Mouse (Mus musculus) embryonic facial prominence, embryonic 11.5 days (tissue): Measurements from ENCODE around the gene Mfsd7a. TPM values are rescaled to one million over a fixed set of nuclear protein-coding genes. Genes with fewer than 3 reads are reported as not detected.
A peak's percentile ranks its signal among the peaks of the same experiment; 100 is the strongest.

ENCODE experiments used
- ATAC-seq: fragments of 200-750 bp; cut with Nextera tagmentation; replicated peaks from 2 replicates; pipeline ENCODE4 v1.8.0; 2017; ENCODE audit warnings: low read depth; ENCODE audit not compliant: insufficient number of reproducible peaks, low FRiP score, low TSS enrichment
- DNase-seq: peaks from one replicate; pipeline ENCODE4 v3.0.0-alpha.2; 2015; ENCODE audit warnings: low spot score
- H3K27ac ChIP-seq: fragments of 300-500 bp; sonication (generic); replicated peaks from 2 replicates; pipeline ENCODE4 v1.5.1; 2014; ENCODE audit warnings: mild to moderate bottlenecking, low read depth, low read length, control low read depth
- H3K27me3 ChIP-seq: fragments of 300-500 bp; sonication (generic); 2 replicates; pipeline ENCODE4 v1.6.1; 2014; ENCODE audit warnings: mild to moderate bottlenecking, low read length, moderate library complexity, mixed read lengths; ENCODE audit not compliant: control insufficient read depth, insufficient read depth
- H3K36me3 ChIP-seq: fragments of 300-500 bp; sonication (generic); replicated peaks from 2 replicates; pipeline ENCODE4 v1.6.1; 2014; ENCODE audit warnings: low read depth, mild to moderate bottlenecking, low read length, moderate library complexity, mixed read lengths; ENCODE audit not compliant: control insufficient read depth, insufficient read depth
- H3K4me1 ChIP-seq: fragments of 300-500 bp; sonication (generic); 2 replicates; pipeline ENCODE4 v1.6.1; 2014; ENCODE audit warnings: low read length, mixed read lengths; ENCODE audit not compliant: control insufficient read depth, insufficient read depth
- H3K4me2 ChIP-seq: fragments of 300-500 bp; sonication (generic); 2 replicates; pipeline ENCODE4 v1.6.1; 2014; ENCODE audit warnings: low read depth, mild to moderate bottlenecking, control low read depth, low read length, moderate library complexity
- H3K4me3 ChIP-seq: fragments of 300-500 bp; sonication (generic); 2 replicates; pipeline ENCODE4 v1.5.1; 2014; ENCODE audit warnings: low read depth, low read length, control low read depth
- H3K9ac ChIP-seq: fragments of 300-500 bp; sonication (generic); replicated peaks from 2 replicates; pipeline ENCODE4 v1.6.1; 2014; ENCODE audit warnings: mild to moderate bottlenecking, control low read depth, low read length
- H3K9me3 ChIP-seq: fragments of 300-500 bp; sonication (generic); replicated peaks from 2 replicates; pipeline ENCODE4 v1.6.1; 2016; ENCODE audit warnings: mild to moderate bottlenecking, low read length, inconsistent platforms, mixed read lengths; ENCODE audit not compliant: control insufficient read depth
- WGBS: fragments of 180-500 bp; shearing (Covaris S2); extraction: QIAGEN DNeasy Blood & Tissue Kit; methylation state at CpG from one replicate; pipeline ENCODE4 v1.1.7; 2014; 5-methylcytosine and 5-hydroxymethylcytosine counted together
- polyA plus RNA-seq: library from polyadenylated mRNA; unstranded; fragments of >200 nt; fragmentation: Nextera tagmentation; extraction: Ambion mirVana; gene quantifications from 2 replicates; pipeline ENCODE4 v1.2.1, GENCODE M21; 2014

The Mfsd7a gene
- polyA plus RNA-seq, 1 experiment from 2014 or later, result 0.15 TPM

GRCm38 (mm10) chr5:108465131-108465891, 16.6 kb upstream of the Mfsd7a start:
- no peak overlapping the region for H3K4me3 ChIP-seq
- WGBS, result 92% methylated on average over 6 of the region's 6 CpGs
- ATAC-seq (no peak), DNase-seq (no peak)
- no peak overlapping the region for H3K27ac ChIP-seq
- H3K27me3 ChIP-seq, result no peaks in the 10 kb centered on the region
- H3K9me3 ChIP-seq, result no peaks in the 10 kb centered on the region
- H3K36me3 ChIP-seq, result no peaks in the 10 kb centered on the region; the same call in 1 of the 2 replicates
- H3K4me1 ChIP-seq, result peaks cover 5% of the 10 kb centered on the region; the same call in 1 of the 2 replicates
- H3K9ac ChIP-seq, result no peak overlapping the region
- H3K4me2 ChIP-seq, result no peak overlapping the region

- ATAC-seq (no peak), DNase-seq (no peak)
- 46% methylated on average over 4 of the region's 4 CpGs for WGBS
- H3K36me3 ChIP-seq, result no peaks in the 10 kb centered on the region; the same call in 1 of the 2 replicates
- no peaks in the 10 kb centered on the region for H3K27me3 ChIP-seq
- H3K4me1 ChIP-seq, result peaks cover 5% of the 10 kb centered on the region; the same call in 1 of the 2 replicates
- no peaks in the 10 kb centered on the region for H3K9me3 ChIP-seq
- no peak overlapping the region for H3K27ac ChIP-seq
- H3K4me3 ChIP-seq, result peak overlapping the region; percentile 84
- H3K4me2 ChIP-seq, result peak overlapping the region; percentile 96
- peak overlapping the region; percentile 98 for H3K9ac ChIP-seq
These were observed 13.8 kb upstream of the Mfsd7a start for GRCm38 (mm10) chr5:108462446-108462845.

GRCm38 (mm10) chr5:108461082-108462065, 12.7 kb upstream of the Mfsd7a start, which contains the start of gene Pcgf3:
Gene Pcgf3, plus strand, starts transcription at chr5:108461232.
- H3K27me3 ChIP-seq, result no peaks in the 10 kb centered on the region
- peak; percentile 97 for DNase-seq
- peak within 1 kb of the TSS; percentile 65 for H3K27ac ChIP-seq
- peak within 1 kb of the TSS; percentile 84 for H3K4me3 ChIP-seq
- peak; percentile 95 for ATAC-seq
- H3K4me1 ChIP-seq, result peaks cover 5% of the 10 kb centered on the region; the same call in 1 of the 2 replicates
- under 1% methylated on average over 48 of the region's 62 CpGs for WGBS
- peak within 1 kb of the TSS; percentile 98 for H3K9ac ChIP-seq
- peak within 1 kb of the TSS; percentile 96 for H3K4me2 ChIP-seq
- H3K9me3 ChIP-seq, result no peaks in the 10 kb centered on the region
- H3K36me3 ChIP-seq, result no peaks in the 10 kb centered on the region; the same call in 1 of the 2 replicates

GRCm38 (mm10) chr5:108460461-108460860, 11.8 kb upstream of the Mfsd7a start:
- H3K9ac ChIP-seq, result peak overlapping the region; percentile 37; the same call in 1 of the 2 replicates

GRCm38 (mm10) chr5:108458706-108459105, 10.0 kb upstream of the Mfsd7a start:
- 80% methylated on average over 2 of the region's 2 CpGs for WGBS
- no peak overlapping the region for H3K4me3 ChIP-seq

More at GRCm38 (mm10) chr5:108460461-108460860, 11.8 kb upstream of the Mfsd7a start:
- Histone ChIP-seq H3K9me3 (no peaks in the 10 kb centered on the region), H3K4me2 (peak overlapping the region; percentile 39), H3K4me1 (peaks cover 5% of the 10 kb centered on the region; the same call in 1 of the 2 replicates), H3K27ac (no peak overlapping the region), H3K27me3 (no peaks in the 10 kb centered on the region), H3K36me3 (no peaks in the 10 kb centered on the region; the same call in 1 of the 2 replicates), H3K4me3 (peak overlapping the region; percentile 84)
- WGBS, result 38% methylated on average over 6 of the region's 6 CpGs
- no peak for DNase-seq
- ATAC-seq, result no peak; the same call in 1 of the 2 replicates

GRCm38 (mm10) chr5:108454094-108454493, 5.4 kb upstream of the Mfsd7a start:
- ATAC-seq, result no peak
- 41% methylated on average over 3 of the region's 3 CpGs for WGBS
- H3K36me3 ChIP-seq, result no peaks in the 10 kb centered on the region

More at GRCm38 (mm10) chr5:108458706-108459105, 10.0 kb upstream of the Mfsd7a start:
- Histone ChIP-seq H3K27ac (no peak overlapping the region), H3K4me1 (peaks cover 5% of the 10 kb centered on the region; the same call in 1 of the 2 replicates), H3K36me3 (no peaks in the 10 kb centered on the region), H3K27me3 (no peaks in the 10 kb centered on the region), H3K4me2 (no peak overlapping the region), H3K9ac (no peak overlapping the region), H3K9me3 (no peaks in the 10 kb centered on the region)
- ATAC-seq (no peak), DNase-seq (no peak)

GRCm38 (mm10) chr5:108452422-108452821, 3.7 kb upstream of the Mfsd7a start:
- H3K27me3 ChIP-seq, result peaks cover 5% of the 10 kb centered on the region; the same call in 1 of the 2 replicates

More at GRCm38 (mm10) chr5:108454094-108454493, 5.4 kb upstream of the Mfsd7a start:
- Histone ChIP-seq H3K9ac (no peak overlapping the region), H3K27ac (no peak overlapping the region), H3K4me3 (no peak overlapping the region), H3K4me1 (no peaks in the 10 kb centered on the region), H3K4me2 (no peak overlapping the region), H3K9me3 (no peaks in the 10 kb centered on the region), H3K27me3 (no peaks in the 10 kb centered on the region)
- no peak for DNase-seq

More at GRCm38 (mm10) chr5:108452422-108452821, 3.7 kb upstream of the Mfsd7a start:
- no peak overlapping the region for H3K27ac ChIP-seq
- H3K4me1 ChIP-seq, result no peaks in the 10 kb centered on the region
- no peak for ATAC-seq
- H3K9ac ChIP-seq, result no peak overlapping the region
- 80% methylated on average over 1 of the region's 1 CpGs for WGBS
- no peak overlapping the region for H3K4me3 ChIP-seq
- no peak overlapping the region for H3K4me2 ChIP-seq
- no peak for DNase-seq
- H3K36me3 ChIP-seq, result no peaks in the 10 kb centered on the region
- no peaks in the 10 kb centered on the region for H3K9me3 ChIP-seq
